Mouse (Mus musculus) heart, adult 2 months (tissue): ENCODE results near the gene Crip3. TPM values are rescaled to one million over a fixed set of nuclear protein-coding genes. Genes with fewer than 3 reads are reported as not detected.

Experiments used
- DNase-seq, 2 experiments: peaks; one replicate each; pipeline ENCODE4 v3.0.0; 2021
- H3K27ac ChIP-seq: fragments of 200-600 bp; 2 replicates; pipeline ENCODE4 v1.8.1; 2022
- H3K27me3 ChIP-seq: fragments of 200-500 bp; 2 replicates; pipeline ENCODE4 v1.6.1; 2012; ENCODE audit warnings: mild to moderate bottlenecking, low read length, inconsistent platforms, mixed read lengths; ENCODE audit not compliant: control insufficient read depth, insufficient read depth
- H3K36me3 ChIP-seq: fragments of 200-500 bp; 2 replicates; pipeline ENCODE4 v1.6.1; 2012; ENCODE audit warnings: low read length, inconsistent platforms; ENCODE audit not compliant: control insufficient read depth, insufficient read depth
- H3K4me1 ChIP-seq: fragments of 200-500 bp; 2 replicates; pipeline ENCODE4 v1.6.1; 2011; ENCODE audit warnings: low read length; ENCODE audit not compliant: control insufficient read depth, insufficient read depth
- H3K4me3 ChIP-seq: fragments of 200-600 bp; 2 replicates; pipeline ENCODE4 v1.8.1; 2022
- H3K79me2 ChIP-seq: fragments of 200-500 bp; replicated peaks from 2 replicates; pipeline ENCODE4 v1.6.1; 2012; ENCODE audit warnings: mild to moderate bottlenecking, inconsistent platforms, low read length, moderate library complexity, mixed read lengths; ENCODE audit not compliant: control insufficient read depth, insufficient read depth
- H3K9ac ChIP-seq: fragments of 200-500 bp; 2 replicates; pipeline ENCODE4 v1.6.1; 2012; ENCODE audit warnings: low read depth, mild to moderate bottlenecking, control low read depth, inconsistent platforms, low read length, mixed read lengths
- CTCF ChIP-seq: fragments of 200-600 bp; IDR thresholded peaks from 2 replicates; pipeline ENCODE4 v1.8.1; 2022; ENCODE audit warnings: antibody characterized with exemption, mild to moderate bottlenecking, moderate library complexity
- EP300 ChIP-seq: fragments of 200-500 bp; IDR thresholded peaks from 2 replicates; pipeline ENCODE4 v1.6.1; 2011; ENCODE audit warnings: low read depth, low read length, control low read depth; ENCODE audit not compliant: insufficient read depth
- POLR2A ChIP-seq: fragments of 200-500 bp; IDR thresholded peaks from 2 replicates; pipeline ENCODE4 v1.6.1; 2011; ENCODE audit warnings: mild to moderate bottlenecking, low read depth, low read length, control low read depth; ENCODE audit not compliant: insufficient read depth
- WGBS: fragments of 180-500 bp; shearing (Covaris S2); methylation state at CpG from one replicate; pipeline ENCODE4 v1.1.7; 2018; 5-methylcytosine and 5-hydroxymethylcytosine counted together
- intact Hi-C: fragments of 180-260 bp; cut with DNase I; formaldehyde crosslinking; loops from one replicate; pipeline ENCODE4 v1.15.1; 2025
- polyA plus RNA-seq: library from polyadenylated mRNA; depleted of rRNA; stranded (reverse); fragments of >200 nt; gene quantifications from 2 replicates; pipeline ENCODE4 v1.2.3, GENCODE M21; 2012; rRNA removed
- total RNA-seq, 2 experiments: library from RNA; stranded (reverse); gene quantifications; 2 replicates each; pipeline ENCODE4 v1.2.3; 2021

The Crip3 gene
- total and polyA plus RNA-seq, 3 experiments, result 0.76 to 3.8 (median 0.82) TPM

- DNase-seq, result no peak
- no peaks in the 10 kb centered on the region for H3K27me3 ChIP-seq
- no peak overlapping the region for H3K27ac ChIP-seq
- no peak overlapping the region for H3K9ac ChIP-seq
- intact Hi-C loops, result no loop called here
- 90% methylated on average over 15 of the region's 15 CpGs for WGBS
- H3K79me2 ChIP-seq, result no peaks in the 10 kb centered on the region
- no peak overlapping the region for H3K4me3 ChIP-seq
- H3K4me1 ChIP-seq, result no peaks in the 10 kb centered on the region
- H3K36me3 ChIP-seq, result no peaks in the 10 kb centered on the region
- no peak for TF ChIP-seq CTCF
- TF ChIP-seq POLR2A, result no peak
- TF ChIP-seq EP300, result no peak
Observed at GRCm38 (mm10) chr17:46477286-46477685, 48.6 kb downstream of the Crip3 start.

Other genes with a start within 250 kb of the Crip3 start
- gene Polh, start 226.3 kb upstream of the Crip3 start, total RNA-seq, result 1 to 10 TPM; 8.2 to 8.3 TPM
- 3.5 and 4.6 TPM in 2 replicates for gene Polh, start 226.3 kb upstream of the Crip3 start, polyA plus RNA-seq
- 10 to 100 TPM; 21.5 to 22.0 TPM for gene Xpo5, start 226.1 kb upstream of the Crip3 start, total RNA-seq
- 14.2 and 21.5 TPM in 2 replicates for gene Xpo5, start 226.1 kb upstream of the Crip3 start, polyA plus RNA-seq
- 10 to 100 TPM; 20.2 to 24.7 TPM for gene Polr1c, start 180.9 kb upstream of the Crip3 start, total RNA-seq
- 19.1 and 25.8 TPM in 2 replicates for gene Polr1c, start 180.9 kb upstream of the Crip3 start, polyA plus RNA-seq
- gene Yipf3, start 180.8 kb upstream of the Crip3 start, total RNA-seq, result 10 to 100 TPM; 72.4 to 82.8 TPM
- gene Yipf3, start 180.8 kb upstream of the Crip3 start, polyA plus RNA-seq, result 136 and 142 TPM in 2 replicates
- gene Lrrc73, start 175.4 kb upstream of the Crip3 start, total RNA-seq, result under 1 TPM; 0.21 to 0.34 TPM
- 0.59 and 0.70 TPM in 2 replicates for gene Lrrc73, start 175.4 kb upstream of the Crip3 start, polyA plus RNA-seq
- 10 to 100 TPM; 28.3 to 34.7 TPM for gene Tjap1, start 145.9 kb upstream of the Crip3 start, total RNA-seq
- 35.8 and 39.1 TPM in 2 replicates for gene Tjap1, start 145.9 kb upstream of the Crip3 start, polyA plus RNA-seq
- gene Dlk2, start 131.5 kb upstream of the Crip3 start, total RNA-seq, result under 1 TPM; 0.23 to 0.39 TPM
- 0.35 and 0.74 TPM in 2 replicates for gene Dlk2, start 131.5 kb upstream of the Crip3 start, polyA plus RNA-seq
- gene Abcc10, start 100.6 kb upstream of the Crip3 start, total RNA-seq, result 1 to 10 TPM; 3.9 to 4.0 TPM
- 9.1 and 13.4 TPM in 2 replicates for gene Abcc10, start 100.6 kb upstream of the Crip3 start, polyA plus RNA-seq
- 10 to 100 TPM; 14.9 to 15.6 TPM for gene Zfp318, start 45.2 kb upstream of the Crip3 start, total RNA-seq
- gene Zfp318, start 45.2 kb upstream of the Crip3 start, polyA plus RNA-seq, result 7.1 and 11.8 TPM in 2 replicates
- not detected for gene Slc22a7, start 9.5 kb downstream of the Crip3 start, total RNA-seq
- 0.38 TPM in 1 of 2 replicates, not detected in the other for gene Slc22a7, start 9.5 kb downstream of the Crip3 start, polyA plus RNA-seq
- gene Ttbk1, start 58.7 kb downstream of the Crip3 start, total RNA-seq, result under 1 TPM; 0.16 to 0.23 TPM
- 0.21 and 0.23 TPM in 2 replicates for gene Ttbk1, start 58.7 kb downstream of the Crip3 start, polyA plus RNA-seq
- 1 to 10 TPM; 1.8 to 1.9 TPM for gene Dnph1, start 67.8 kb downstream of the Crip3 start, total RNA-seq
- gene Dnph1, start 67.8 kb downstream of the Crip3 start, polyA plus RNA-seq, result 0.80 and 0.97 TPM in 2 replicates
- gene Cul9, start 117.5 kb downstream of the Crip3 start, total RNA-seq, result 10 to 100 TPM; 21.6 to 21.9 TPM
- 20.1 and 22.7 TPM in 2 replicates for gene Cul9, start 117.5 kb downstream of the Crip3 start, polyA plus RNA-seq
- 100 to 1,000 TPM in 1 of 2 experiments, 10 to 100 TPM in 1; 91.5 to 106 TPM for gene Srf, start 127.2 kb downstream of the Crip3 start, total RNA-seq
- gene Srf, start 127.2 kb downstream of the Crip3 start, polyA plus RNA-seq, result 223 and 227 TPM in 2 replicates
- 1 to 10 TPM; 2.6 TPM for gene Ptk7, start 200.6 kb downstream of the Crip3 start, total RNA-seq
- gene Ptk7, start 200.6 kb downstream of the Crip3 start, polyA plus RNA-seq, result 2.8 and 3.1 TPM in 2 replicates
- 10 to 100 TPM; 23.5 to 25.7 TPM for gene Klc4, start 217.1 kb downstream of the Crip3 start, total RNA-seq
- 20.9 and 22.3 TPM in 2 replicates for gene Klc4, start 217.1 kb downstream of the Crip3 start, polyA plus RNA-seq
- gene Mrpl2, start 217.3 kb downstream of the Crip3 start, total RNA-seq, result 100 to 1,000 TPM; 112 to 132 TPM
- gene Mrpl2, start 217.3 kb downstream of the Crip3 start, polyA plus RNA-seq, result 71.5 and 87.8 TPM in 2 replicates
- 10 to 100 TPM; 16.8 to 18.4 TPM for gene Cul7, start 221.4 kb downstream of the Crip3 start, total RNA-seq
- gene Cul7, start 221.4 kb downstream of the Crip3 start, polyA plus RNA-seq, result 23.4 and 24.7 TPM in 2 replicates
- 10 to 100 TPM; 10.7 to 11.3 TPM for gene Rrp36, start 245.4 kb downstream of the Crip3 start, total RNA-seq
- gene Rrp36, start 245.4 kb downstream of the Crip3 start, polyA plus RNA-seq, result 19.4 and 24.3 TPM in 2 replicates
- 10 to 100 TPM; 45.4 to 50.3 TPM for gene Mea1, start 249.9 kb downstream of the Crip3 start, total RNA-seq
- 35.3 and 37.8 TPM in 2 replicates for gene Mea1, start 249.9 kb downstream of the Crip3 start, polyA plus RNA-seq